Mouse (Mus musculus): ENCODE data around the gene Ctnnd2. TPM values are rescaled to one million over a fixed set of nuclear protein-coding genes. Genes with fewer than 3 reads are reported as not detected.

The Ctnnd2 gene
- polyA plus RNA-seq, 1 experiment, result 0.28 TPM

DNA sequence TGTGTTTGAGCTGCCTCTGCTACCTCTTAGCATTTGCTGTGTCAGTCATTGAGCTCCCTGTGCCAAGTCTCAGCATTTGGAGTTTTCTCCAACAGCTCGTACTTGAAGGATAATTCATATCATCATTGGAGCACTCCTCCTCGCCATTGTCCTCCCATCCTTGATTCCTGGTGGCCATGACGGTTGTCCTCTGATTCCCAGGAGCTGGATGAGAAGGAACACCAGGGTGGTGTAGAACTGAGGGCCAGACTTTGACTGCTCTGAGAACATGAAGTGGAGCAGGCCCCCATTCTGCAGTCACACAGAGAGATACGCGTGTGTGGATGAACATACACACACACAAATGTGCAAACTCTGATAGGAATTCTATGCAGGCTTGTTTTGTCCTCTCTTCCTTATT is 605.4 kb downstream of the Ctnnd2 start:
- Histone ChIP-seq H3K4me1 (ENCODE audit: control insufficient read depth, insufficient read depth, low read length) (no peaks in the 10 kb centered on the region), H3K27ac (ENCODE audit: insufficient read depth, low read depth, low read length) (no peak overlapping the region), H3K4me3 (ENCODE audit: insufficient read depth, low read depth, low read length) (no peak overlapping the region), H3K27me3 (replicated peaks; ENCODE audit: control insufficient read depth, insufficient read depth, low read length) (no peaks in the 10 kb centered on the region; the same call in 1 of the 2 replicates), H3K36me3 (ENCODE audit: control insufficient read depth, insufficient read depth, low read length) (no peaks in the 10 kb centered on the region)
- WGBS, result 92% methylated on average over 5 of the region's 5 CpGs
- TF ChIP-seq CTCF (conservative IDR thresholded peaks at IDR 0.05; ENCODE audit: insufficient read depth, insufficient read length, low read depth, low read length) (no peak), POLR2A (IDR thresholded peaks at IDR 0.05; ENCODE audit: low read depth, low read length) (no peak)
- no peak for DNase-seq

DNA sequence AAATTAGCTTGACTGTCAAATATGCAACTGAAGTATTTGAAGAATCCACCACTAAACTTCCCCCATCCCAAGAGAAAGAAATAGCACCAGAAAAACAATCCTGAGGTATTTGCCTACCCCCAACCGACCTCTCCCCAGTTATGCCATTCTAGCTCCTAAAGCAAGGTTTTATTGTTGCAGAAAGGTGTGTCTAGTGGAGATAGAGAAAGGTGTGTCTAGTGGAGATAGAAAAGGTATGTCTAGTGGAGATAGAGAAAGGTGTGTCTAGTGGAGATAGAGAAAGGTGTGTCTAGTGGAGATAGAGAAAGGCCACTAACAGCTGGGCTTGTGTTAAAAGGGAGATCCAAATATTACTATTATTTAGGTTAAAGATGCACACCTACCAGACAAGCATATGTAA is 607.5 kb downstream of the Ctnnd2 start:
- Histone ChIP-seq H3K4me3 (ENCODE audit: insufficient read depth, low read depth, low read length) (no peak overlapping the region), H3K36me3 (ENCODE audit: control insufficient read depth, insufficient read depth, low read length) (no peaks in the 10 kb centered on the region), H3K4me1 (ENCODE audit: control insufficient read depth, insufficient read depth, low read length) (no peaks in the 10 kb centered on the region), H3K27ac (ENCODE audit: insufficient read depth, low read depth, low read length) (no peak overlapping the region), H3K27me3 (replicated peaks; ENCODE audit: control insufficient read depth, insufficient read depth, low read length) (no peaks in the 10 kb centered on the region; the same call in 1 of the 2 replicates)
- DNase-seq, result no peak
- WGBS, result 63% methylated on average over 1 of the region's 1 CpGs
- TF ChIP-seq POLR2A (IDR thresholded peaks at IDR 0.05; ENCODE audit: low read depth, low read length) (no peak), CTCF (conservative IDR thresholded peaks at IDR 0.05; ENCODE audit: insufficient read depth, insufficient read length, low read depth, low read length) (no peak)

DNA sequence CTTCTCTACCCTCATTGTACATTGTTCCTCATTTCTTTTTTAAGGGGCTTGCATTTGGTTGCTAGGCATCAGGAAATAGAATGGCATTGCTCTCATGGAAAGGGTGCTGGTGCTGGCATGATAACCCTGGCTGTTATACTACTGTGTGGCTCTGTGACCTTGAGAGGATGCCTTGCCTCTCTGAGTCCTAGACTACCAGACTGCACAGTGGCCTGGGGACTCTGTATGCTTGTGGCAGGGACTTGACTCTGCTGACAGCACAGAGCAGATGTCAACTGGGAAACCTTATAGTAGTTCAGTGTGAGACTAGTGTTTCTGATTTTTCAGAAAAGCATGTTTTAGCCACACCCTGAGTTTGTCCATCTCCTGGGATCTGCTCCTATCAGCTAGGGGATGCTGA is 608.6 kb downstream of the Ctnnd2 start:
- no peaks in the 10 kb centered on the region for H3K36me3 ChIP-seq (ENCODE audit: control insufficient read depth, insufficient read depth, low read length)
- H3K27ac ChIP-seq (ENCODE audit: insufficient read depth, low read depth, low read length), result no peak overlapping the region
- H3K4me1 ChIP-seq (ENCODE audit: control insufficient read depth, insufficient read depth, low read length), result no peaks in the 10 kb centered on the region
- H3K4me3 ChIP-seq (ENCODE audit: insufficient read depth, low read depth, low read length), result no peak overlapping the region
- no peak for DNase-seq
- TF ChIP-seq CTCF (conservative IDR thresholded peaks at IDR 0.05; ENCODE audit: insufficient read depth, insufficient read length, low read depth, low read length) (no peak), POLR2A (IDR thresholded peaks at IDR 0.05; ENCODE audit: low read depth, low read length) (no peak)
- no peaks in the 10 kb centered on the region for H3K27me3 ChIP-seq (replicated peaks; ENCODE audit: control insufficient read depth, insufficient read depth, low read length)

DNA sequence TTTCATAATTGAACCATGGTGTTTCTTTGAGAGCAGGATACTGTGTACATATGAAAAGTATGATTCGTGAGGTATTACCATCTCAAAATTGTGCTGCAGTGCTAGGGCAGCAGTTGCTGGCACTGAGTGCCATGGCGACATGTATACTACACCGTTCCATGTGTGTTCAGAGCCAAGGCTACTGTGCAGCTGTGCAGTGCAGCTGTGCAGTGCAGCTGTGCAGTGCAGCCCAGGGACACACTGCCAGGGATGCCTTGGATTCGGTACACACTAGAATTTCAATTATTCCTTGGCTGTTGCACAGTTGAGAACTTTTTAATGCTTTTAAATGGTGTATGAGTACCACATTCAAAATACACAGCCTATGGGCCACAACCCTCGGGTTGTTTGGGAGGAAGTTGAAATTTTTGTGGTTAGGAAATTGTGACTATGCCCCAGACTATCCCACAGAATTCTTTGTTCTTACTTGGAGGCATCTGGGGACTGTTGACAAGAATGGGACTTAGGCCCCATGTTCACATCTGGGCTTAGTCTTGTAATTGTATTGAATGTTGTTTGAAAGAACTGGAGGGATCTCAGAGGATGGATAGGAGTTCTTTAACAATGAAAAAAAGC is 613.4 kb downstream of the Ctnnd2 start:
- DNase-seq, result no peak
- no peak overlapping the region for H3K27ac ChIP-seq (ENCODE audit: insufficient read depth, low read depth, low read length)
- H3K27me3 ChIP-seq (replicated peaks; ENCODE audit: control insufficient read depth, insufficient read depth, low read length), result no peaks in the 10 kb centered on the region
- no peaks in the 10 kb centered on the region for H3K4me1 ChIP-seq (ENCODE audit: control insufficient read depth, insufficient read depth, low read length)
- H3K36me3 ChIP-seq (ENCODE audit: control insufficient read depth, insufficient read depth, low read length), result no peaks in the 10 kb centered on the region
- 82% methylated on average over 5 of the region's 5 CpGs for WGBS
- no peak overlapping the region for H3K4me3 ChIP-seq (ENCODE audit: insufficient read depth, low read depth, low read length)
- TF ChIP-seq CTCF (conservative IDR thresholded peaks at IDR 0.05; ENCODE audit: insufficient read depth, insufficient read length, low read depth, low read length) (no peak), POLR2A (IDR thresholded peaks at IDR 0.05; ENCODE audit: low read depth, low read length) (no peak)

DNA sequence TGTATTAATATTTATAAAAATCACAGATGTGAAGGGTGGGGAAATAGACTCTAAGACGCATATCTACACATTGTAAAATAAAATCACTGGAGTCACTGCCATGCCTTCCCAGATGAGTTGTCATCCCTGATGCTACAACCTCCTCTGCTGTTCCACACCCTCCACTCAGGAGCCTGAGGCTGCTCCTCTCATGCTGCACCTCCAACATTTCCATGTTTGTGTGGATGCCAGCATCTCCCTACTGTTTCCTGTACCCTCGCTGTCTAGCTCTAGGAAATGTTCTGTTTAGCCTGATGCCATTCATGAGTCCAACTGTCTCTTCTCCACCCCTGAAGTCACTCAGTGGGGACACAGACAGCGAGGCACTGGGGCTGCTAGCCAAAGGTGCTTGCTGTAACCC is 620.9 kb downstream of the Ctnnd2 start:
- H3K36me3 ChIP-seq (ENCODE audit: control insufficient read depth, insufficient read depth, low read length), result no peaks in the 10 kb centered on the region
- no peaks in the 10 kb centered on the region for H3K4me1 ChIP-seq (ENCODE audit: control insufficient read depth, insufficient read depth, low read length)
- WGBS, result 82% methylated on average over 3 of the region's 3 CpGs
- H3K27me3 ChIP-seq (replicated peaks; ENCODE audit: control insufficient read depth, insufficient read depth, low read length), result no peaks in the 10 kb centered on the region
- no peak for DNase-seq
- H3K27ac ChIP-seq (ENCODE audit: insufficient read depth, low read depth, low read length), result no peak overlapping the region
- TF ChIP-seq CTCF (conservative IDR thresholded peaks at IDR 0.05; ENCODE audit: insufficient read depth, insufficient read length, low read depth, low read length) (no peak), POLR2A (IDR thresholded peaks at IDR 0.05; ENCODE audit: low read depth, low read length) (no peak)
- H3K4me3 ChIP-seq (ENCODE audit: insufficient read depth, low read depth, low read length), result no peak overlapping the region

DNA sequence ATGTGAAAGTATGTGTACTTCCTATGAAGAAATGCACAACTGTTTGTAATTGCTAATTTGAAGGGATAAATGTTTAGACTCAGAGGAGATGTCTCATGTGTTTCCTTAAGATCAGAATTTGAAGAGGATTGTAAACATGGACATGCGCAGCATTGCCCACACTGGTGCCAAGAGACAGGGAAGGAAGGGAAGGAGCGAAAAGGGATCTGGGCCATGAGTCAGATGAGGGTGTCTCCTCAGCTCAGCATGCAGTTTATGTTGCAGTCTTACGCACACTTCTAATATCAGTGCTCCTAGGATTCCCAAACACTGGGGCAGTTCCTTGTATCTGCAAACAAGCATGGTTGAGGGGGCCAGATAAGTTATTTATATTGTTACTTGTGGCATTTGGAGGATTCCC is 623.3 kb downstream of the Ctnnd2 start:
- H3K27me3 ChIP-seq (replicated peaks; ENCODE audit: control insufficient read depth, insufficient read depth, low read length), result no peaks in the 10 kb centered on the region
- TF ChIP-seq CTCF (conservative IDR thresholded peaks at IDR 0.05; ENCODE audit: insufficient read depth, insufficient read length, low read depth, low read length) (no peak), POLR2A (IDR thresholded peaks at IDR 0.05; ENCODE audit: low read depth, low read length) (no peak)
- H3K36me3 ChIP-seq (ENCODE audit: control insufficient read depth, insufficient read depth, low read length), result no peaks in the 10 kb centered on the region
- DNase-seq, result no peak
- 85% methylated on average over 3 of the region's 3 CpGs for WGBS
- no peak overlapping the region for H3K27ac ChIP-seq (ENCODE audit: insufficient read depth, low read depth, low read length)
- no peak overlapping the region for H3K4me3 ChIP-seq (ENCODE audit: insufficient read depth, low read depth, low read length)
- H3K4me1 ChIP-seq (ENCODE audit: control insufficient read depth, insufficient read depth, low read length), result no peaks in the 10 kb centered on the region

DNA sequence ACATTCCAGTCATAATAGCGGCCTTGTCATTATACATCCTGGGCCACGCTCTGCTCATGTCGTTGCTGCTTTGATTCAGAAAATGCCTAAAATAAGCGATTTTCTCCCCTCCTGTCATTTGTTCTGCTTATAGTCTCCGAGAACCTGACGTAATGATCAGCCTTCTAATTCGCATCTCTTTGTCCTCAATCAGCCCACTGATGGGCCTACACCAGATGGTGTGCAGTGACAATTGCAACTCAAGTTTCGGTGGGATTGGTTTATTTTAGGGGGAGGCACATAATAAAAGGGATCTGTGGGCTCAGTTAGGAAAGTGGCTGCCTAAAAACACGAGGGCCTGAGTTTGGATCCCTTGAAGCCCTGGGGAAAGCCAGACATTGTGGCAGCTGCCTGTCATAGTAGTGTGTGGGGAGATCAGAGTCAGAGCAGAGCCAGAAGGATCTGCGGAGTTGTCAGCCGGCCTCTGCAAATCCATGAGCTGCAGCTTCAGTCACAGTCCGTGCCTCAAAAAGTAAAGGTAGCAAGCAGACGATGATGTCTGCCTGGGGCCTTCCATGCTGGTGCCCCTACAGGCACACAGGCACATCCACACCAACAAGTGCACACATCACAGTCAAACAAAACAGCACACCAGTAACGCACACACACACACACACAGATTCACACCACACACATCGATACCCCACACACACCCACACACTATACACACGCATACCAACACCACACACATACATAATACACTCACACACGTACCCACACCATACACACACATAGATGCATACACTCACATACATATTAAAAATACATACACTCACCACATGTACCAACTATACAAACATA is 655.3 kb downstream of the Ctnnd2 start:
- no peaks in the 10 kb centered on the region for H3K27me3 ChIP-seq (replicated peaks; ENCODE audit: control insufficient read depth, insufficient read depth, low read length)
- no peak for TF ChIP-seq POLR2A (IDR thresholded peaks at IDR 0.05; ENCODE audit: low read depth, low read length)
- no peak for TF ChIP-seq CTCF (conservative IDR thresholded peaks at IDR 0.05; ENCODE audit: insufficient read depth, insufficient read length, low read depth, low read length)
- WGBS, result 82% methylated on average over 17 of the region's 17 CpGs
- DNase-seq, result no peak
- no peak overlapping the region for H3K4me3 ChIP-seq (ENCODE audit: insufficient read depth, low read depth, low read length)
- no peaks in the 10 kb centered on the region for H3K4me1 ChIP-seq (ENCODE audit: control insufficient read depth, insufficient read depth, low read length)
- H3K27ac ChIP-seq (ENCODE audit: insufficient read depth, low read depth, low read length), result no peak overlapping the region
- H3K36me3 ChIP-seq (ENCODE audit: control insufficient read depth, insufficient read depth, low read length), result no peaks in the 10 kb centered on the region
